Mouse (Mus musculus): Measurements from ENCODE around the gene Vstm5. TPM values are rescaled to one million over a fixed set of nuclear protein-coding genes. Genes with fewer than 3 reads are reported as not detected.
"Not testable (repeated sequence)": the region's sequence is repeated elsewhere in the genome, so short reads cannot be mapped to it uniquely, and the experiment has no call there.

Gene Vstm5
- total RNA-seq, 2 experiments from 2014 or later = 0.23 to 0.35 TPM

DNA sequence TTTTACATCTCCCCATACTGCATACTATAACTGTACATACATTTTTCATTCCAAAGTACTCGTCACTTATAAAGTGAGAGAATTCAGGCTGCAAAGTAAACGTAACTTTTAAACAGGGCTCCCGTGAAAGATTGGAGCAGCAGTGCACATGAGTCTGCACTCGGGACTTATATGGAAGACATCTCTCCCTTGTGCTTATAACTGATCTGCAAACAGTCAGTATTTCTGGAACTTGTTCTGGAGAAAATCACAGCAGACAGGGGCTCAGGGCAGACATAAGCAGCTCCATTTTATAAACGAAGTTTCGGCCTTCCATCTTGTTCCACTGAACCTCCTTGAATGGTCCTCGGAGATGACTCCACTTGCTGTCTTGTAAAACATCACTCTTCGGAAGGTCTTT is 23.1 kb downstream of the Vstm5 start:
- no peak for DNase-seq

DNA sequence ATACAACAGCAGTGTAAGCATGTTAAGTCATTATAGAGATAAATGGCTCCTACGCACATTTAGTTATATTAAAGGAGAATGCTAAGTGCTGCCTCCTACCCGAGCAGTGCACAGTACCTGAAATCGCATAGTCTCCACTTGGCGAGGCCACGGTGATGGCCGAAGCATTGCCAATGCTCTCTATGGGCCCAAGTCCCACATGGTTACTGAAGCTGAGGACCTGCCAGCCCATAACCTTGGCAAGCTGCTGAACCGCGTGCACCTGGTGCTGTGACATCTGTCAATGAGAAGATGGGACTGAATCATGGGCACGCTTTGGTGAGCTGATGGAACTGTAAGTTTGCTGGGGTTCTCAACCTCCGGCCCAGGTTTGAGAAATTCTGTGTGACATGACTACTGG is 24.6 kb downstream of the Vstm5 start:
- DNase-seq = no peak

DNA sequence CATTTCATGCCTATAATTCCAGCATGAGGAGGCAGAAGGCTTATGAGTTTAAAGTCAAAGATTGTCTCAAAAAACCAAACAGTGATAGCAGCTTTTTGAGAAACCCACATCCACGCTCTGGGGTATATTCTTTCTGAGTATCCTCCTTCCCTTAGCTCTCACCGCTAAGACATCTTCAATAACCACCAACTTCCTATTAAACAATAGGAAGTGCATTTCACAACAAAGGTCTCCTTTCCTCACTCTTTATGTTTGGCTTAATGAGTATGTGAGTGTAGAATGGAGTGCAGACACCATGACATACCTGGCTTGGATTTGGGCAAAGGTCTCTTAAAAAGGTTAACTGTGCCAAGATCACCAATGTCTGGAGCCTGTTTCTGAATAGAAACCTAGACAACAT is 35.1 kb downstream of the Vstm5 start:
- DNase-seq = no peak

DNA sequence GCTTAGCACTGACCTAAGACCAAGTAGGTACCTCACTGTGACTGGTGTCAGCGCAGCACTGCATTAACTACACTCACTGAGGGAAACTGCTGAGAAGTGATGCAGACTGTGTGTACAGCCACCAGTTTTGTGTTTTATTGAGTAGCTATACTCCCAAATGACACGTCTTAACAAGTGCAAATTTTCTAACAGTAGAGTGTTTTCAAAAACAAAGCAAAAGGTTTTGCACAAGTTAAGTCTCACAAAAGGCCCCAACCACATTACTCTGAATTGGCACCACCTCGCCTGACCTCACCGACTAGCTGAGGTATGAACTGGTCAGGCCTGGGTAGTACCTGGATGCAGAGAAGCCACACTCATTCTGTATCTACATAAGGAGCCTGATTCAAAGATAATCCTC is 38.0 kb downstream of the Vstm5 start:
- DNase-seq = no peak

DNA sequence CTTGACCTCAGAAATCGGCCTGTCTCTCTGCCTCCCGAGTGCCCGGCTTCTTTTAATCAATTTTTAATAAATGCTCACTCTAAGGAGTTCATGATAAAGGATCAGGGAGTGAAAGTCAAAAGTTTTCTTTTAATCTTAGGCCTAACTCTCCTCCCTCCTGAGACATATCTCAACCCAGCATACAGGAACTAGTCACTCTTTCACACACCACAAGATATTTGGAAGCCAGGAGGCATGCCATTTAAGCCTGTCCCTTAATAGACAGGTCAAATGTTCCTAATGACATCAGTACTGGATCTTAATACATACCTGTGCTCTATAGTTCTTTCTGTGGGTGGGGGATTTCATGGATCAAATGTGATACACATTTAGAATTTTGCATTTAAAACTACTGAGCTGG is 39.5 kb downstream of the Vstm5 start:
- DNase-seq = no peak

DNA sequence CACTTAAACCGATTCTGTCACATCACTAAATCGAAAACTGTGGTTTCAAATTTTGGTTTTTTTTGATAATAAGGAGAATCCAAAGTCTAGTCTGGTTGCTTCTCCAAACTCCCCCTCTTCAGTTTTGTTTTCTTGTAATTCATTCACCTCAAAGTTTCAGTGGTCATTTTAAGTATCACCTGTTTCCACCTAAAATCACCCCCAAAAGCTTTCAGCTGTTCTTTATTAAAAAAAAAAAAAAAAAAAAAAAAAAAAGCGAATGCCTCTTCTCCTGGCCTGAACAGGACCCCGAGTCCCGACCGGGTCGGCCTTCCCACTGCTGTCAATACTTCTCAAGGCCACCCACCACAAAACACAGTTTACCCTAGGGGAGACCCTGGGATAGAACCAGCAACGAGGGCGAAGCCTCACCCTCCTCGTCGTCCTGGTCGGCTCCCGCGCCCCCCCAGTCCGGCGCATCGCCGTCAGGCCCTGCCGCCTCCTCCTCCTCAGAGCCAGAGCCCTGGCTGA is 40.3 kb downstream of the Vstm5 start:
- DNase-seq = no peak

DNA sequence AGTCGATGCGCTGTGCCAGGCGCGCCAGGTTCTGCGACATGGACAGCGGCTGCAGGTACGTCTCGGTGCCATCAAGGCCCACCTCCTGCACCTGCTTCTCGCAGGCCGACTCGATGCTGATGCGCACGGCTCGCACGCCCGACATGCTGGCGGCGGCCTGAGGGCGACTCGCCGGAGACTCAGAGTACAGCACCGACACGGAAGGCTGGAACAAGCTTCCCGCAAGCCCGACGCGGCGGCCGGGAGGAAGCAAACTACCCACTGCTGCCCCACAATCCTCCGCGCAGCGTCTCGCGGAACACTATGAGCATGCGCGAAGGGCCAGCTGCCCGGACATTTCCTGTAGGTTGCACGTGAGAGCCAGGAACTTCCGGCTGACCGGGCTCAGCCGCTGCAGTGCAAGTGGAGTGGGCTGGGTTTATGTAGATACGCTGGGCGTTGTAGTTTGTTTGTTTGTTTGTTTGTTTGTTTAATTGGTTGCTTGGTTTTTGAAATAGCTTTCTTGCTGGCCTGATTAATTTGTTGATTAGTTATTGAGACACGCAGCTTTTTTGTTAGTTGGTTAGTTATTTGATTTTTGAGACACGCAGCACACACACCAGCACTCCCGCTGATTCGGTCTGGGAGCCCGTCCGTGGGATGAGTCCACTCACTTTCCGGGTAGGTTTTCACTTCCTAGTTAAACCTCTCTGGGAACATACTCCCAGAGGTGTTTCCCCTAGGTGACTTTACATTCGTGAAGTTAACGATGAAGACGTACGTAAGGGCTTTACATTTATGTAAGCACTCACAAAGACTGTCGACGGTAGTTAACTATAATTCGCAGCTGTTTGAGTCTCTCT is 41.0 kb downstream of the Vstm5 start, which contains the start of gene Med17:
Gene Med17, minus strand, starts transcription at position 283 of the 842 bp plus-strand sequence.
- peak; percentile 96 for DNase-seq

DNA sequence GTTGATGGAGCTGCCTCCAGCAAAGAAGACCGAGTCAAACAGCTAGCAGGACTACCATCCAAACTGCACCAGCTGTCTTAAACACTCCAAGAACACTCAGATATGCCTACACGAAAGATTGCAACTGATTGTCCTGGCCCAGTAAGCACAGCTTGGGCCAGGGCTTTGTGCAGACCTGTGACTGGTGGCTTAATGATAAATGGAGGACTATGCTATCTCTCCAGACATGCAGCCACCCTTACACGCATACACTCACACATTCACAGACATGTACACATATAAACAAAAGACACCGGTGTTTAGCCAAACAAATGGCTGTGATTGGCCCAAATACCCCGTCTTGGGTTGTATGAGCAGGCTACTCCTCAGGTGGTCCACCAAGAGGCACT is 41.6 kb downstream of the Vstm5 start:
- no peak for DNase-seq

DNA sequence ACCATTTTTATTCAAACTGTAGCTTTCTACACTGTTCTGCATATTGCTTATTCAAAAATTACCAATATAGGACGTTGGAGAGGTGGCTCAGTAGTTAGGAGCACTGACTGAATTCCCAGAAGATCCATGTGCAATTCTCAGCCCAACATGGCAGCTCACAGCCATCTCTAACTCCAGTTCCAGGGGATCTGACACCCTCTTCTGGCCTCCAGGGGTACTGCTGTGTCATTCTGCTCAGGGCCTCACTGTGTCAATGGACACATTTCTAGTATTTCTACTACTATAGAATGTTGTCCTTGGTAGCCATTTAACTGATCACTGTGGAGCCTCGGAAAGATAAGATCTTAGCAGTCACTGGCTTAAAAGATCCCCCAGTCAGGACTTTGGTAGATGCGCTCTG is 46.6 kb downstream of the Vstm5 start:
- DNase-seq = no peak

DNA sequence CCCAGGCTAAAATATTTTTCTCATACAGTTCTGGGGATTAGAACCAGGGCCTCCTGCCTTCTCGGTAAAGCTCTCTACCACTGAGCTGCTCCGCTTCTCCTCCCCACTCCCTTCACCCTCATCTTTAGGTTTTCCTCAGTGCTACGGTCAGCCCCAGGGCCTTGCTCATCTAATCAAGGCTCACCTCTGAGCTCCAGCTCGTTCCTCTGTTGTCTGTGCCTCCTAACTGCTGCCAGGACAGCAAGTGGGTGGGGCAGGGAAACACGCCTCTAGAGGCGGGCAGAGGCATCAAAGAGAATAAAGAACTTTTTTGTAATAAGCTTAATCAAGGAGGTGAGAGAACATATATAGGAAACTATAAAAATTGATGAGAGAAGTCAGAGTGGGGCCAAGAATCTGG is 49.0 kb downstream of the Vstm5 start:
- no peak for DNase-seq

DNA sequence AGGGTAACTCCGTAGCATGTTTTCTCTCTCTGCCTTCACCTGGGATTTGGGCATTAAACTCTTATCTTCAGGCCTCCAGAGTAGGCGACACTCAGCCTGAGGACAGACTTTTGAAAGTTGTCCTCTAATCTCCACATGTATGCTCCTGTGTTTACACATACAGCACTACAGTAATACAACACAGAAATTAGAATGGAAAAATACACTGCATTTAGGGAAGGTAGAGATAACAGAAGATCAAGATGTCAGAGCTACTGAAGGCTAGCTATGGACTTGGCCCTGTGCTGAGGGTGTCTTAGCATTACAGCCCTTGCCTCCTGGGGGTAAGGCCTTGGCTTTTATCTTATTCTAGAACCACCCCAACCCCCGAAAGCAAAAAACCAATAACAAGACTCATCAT is 49.6 kb downstream of the Vstm5 start:
- no peak for DNase-seq

DNA sequence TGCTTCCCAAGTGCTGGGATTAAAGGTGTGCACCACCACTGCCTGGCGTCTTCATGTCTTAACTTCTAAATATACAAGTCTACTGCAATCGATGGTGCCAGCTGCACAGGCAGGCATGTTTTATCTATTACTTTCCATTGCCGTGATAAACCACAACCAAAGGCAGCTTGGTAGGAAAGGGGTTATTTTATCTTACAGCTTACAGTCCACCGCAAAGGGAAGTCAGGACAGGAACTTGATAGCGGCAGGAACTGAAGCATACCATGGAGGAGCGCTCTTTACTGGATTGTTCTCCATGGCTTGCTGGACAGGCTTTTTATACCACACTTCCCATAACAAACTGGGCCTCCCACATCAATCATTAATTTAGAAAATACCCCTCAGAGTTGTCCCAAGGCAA is 50.4 kb downstream of the Vstm5 start:
- DNase-seq = no peak

DNA sequence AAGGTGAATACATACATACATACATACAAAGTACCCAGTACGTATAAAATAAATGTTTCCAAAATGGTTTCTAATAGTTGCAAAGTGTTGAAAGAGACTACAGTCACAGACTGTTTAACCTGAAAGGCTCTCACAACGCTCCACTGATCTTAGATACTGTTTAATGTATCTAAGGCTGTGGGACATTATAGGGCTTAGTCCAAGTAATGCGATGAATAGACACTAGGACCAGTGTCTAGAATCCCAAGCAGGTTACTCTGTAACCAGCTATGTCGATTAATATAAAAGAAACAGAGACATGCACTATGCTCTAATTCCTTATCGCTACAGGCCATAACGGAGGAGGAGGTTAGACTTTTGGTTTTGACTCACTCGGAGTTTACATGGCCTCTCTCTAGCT is 58.3 kb downstream of the Vstm5 start:
- DNase-seq = no peak

DNA sequence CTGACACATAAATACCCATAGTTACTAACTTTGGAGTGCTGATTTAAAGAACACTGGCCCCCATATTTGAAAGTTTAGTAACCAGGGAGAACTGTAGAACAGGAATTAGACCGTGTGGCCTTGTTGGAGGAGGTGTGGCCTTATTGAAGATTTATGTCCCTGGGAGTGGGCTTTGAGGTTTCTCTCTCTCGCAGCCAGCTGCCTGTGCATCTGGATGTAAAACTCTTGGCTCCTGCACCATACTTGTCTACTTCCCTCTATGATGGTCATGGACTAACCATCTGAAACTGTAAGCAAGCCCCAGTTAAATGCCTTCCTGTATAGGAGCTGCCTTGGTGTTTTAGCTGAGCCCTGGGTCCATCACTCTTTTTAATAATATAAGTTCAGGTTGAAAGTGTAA is 59.6 kb downstream of the Vstm5 start:
- DNase-seq = no peak

DNA sequence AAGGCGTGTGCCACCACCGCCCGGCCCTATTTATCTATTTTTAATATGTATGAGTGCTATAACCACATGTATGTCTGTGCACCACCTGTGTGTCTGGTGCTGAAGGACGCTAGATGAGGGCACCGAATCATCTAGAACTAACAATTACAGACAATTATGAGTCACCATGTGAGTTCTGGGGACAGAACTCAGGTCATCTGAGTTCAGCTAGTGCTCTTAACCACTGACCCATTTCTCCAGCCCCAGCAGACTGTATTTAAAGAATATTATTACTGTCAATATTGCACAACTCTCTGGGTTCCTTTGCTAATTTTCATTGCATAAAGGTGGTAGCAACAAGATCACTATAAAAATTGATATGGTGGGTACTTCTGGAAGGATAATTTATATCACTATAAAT is 61.2 kb downstream of the Vstm5 start:
- no peak for DNase-seq

DNA sequence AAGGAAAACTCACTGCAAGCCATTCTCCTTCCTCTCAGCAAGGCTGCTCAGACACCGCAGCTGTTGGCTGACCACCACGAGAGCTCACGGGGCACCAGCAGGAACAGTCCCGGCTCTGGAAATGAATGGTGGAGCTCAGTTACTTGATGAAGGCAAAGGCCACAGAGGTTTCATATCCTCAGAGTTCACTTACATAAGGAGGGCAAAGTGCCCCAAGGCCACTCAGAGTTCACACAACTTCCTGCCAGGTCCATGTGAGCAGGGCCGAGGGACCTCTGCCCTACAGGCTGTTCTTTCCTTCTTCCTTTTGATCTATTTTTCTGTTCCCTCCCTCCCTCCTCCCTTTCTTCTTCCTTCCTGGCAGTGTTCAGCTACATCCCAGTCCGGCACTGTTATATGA is 62.6 kb downstream of the Vstm5 start:
- peak; percentile 43 to 44 for DNase-seq

DNA sequence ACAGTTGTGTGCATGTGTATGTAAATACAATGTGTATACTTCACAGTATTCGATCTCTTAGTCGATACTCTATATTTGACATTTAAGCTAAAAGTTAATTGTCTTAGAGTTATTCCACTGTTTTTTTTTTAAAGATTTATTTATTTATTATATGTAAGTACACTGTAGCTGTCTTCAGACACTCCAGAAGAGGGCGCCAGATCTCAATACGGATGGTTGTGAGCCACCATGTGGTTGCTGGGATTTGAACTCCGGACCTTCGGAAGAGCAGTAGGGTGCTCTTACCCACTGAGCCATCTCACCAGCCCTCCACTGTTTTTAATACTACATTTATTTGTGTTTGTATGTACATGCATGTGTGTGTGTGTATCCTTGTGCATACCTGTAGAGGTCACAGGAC is 63.2 kb downstream of the Vstm5 start:
- not testable (repeated sequence) for DNase-seq

DNA sequence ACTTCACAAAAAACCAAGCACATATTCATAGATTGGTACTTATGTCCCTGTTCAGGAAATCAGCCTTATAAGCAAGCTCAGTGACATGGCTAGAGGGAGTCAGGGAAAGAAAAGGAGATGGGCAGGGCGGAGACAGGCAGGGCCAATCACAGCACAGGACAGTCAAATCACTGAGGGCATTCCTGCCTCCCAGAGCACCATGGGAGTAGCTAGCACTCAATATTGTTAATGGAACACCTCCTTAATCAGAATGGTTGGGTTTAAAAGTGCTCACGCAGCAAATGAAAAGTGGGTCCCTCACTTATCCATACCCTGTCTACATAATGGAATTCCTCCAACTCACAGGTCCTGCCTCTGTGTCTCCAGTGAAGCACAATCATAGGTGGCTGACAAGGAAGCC is 64.0 kb downstream of the Vstm5 start:
- no peak for DNase-seq

DNA sequence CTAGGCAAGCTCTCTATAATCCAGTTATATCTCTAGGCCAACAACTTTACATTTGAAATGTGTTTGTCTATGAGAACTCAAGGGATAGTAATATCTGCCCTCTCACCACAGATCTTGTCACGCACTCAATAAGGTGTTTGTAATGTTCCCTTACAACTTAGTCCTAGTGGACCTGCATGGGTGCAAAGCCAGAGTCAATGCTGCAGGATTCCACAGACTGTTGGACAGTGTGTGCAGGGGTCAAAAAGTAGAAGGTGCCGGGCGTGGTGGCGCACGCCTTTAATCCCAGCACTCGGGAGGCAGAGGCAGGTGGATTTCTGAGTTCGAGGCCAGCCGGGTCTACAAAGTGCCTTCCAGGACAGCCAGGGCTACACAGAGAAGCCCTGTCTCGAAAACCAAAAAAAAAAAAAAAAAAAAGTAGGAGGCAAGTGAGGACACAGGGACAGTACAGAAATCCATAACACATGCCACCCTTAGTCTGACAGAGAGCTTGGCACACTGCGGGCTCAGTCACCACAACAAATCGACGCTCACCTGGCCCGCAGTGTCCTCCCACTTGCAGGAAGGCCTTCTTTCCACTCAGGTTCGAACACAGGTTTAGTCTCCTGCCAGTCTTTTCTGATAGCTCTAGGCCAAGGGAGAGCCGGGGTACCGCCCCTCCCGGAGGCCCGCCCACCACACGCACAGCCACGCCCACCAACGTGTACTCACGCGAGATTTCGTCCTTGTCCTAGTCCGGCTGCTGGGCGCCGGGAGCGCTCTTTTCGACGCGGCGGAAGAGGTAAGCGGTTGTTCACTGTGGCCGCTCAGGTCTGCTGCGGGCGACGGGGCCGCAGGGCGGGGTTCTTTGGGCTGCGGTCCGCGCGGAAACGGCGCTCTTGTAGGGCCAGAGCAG is 66.9 kb downstream of the Vstm5 start, which contains the start of gene Taf1d:
Gene Taf1d, plus strand, starts transcription at position 712 of the 895 bp plus-strand sequence.
- peak; percentile 97 to 100 for DNase-seq

DNA sequence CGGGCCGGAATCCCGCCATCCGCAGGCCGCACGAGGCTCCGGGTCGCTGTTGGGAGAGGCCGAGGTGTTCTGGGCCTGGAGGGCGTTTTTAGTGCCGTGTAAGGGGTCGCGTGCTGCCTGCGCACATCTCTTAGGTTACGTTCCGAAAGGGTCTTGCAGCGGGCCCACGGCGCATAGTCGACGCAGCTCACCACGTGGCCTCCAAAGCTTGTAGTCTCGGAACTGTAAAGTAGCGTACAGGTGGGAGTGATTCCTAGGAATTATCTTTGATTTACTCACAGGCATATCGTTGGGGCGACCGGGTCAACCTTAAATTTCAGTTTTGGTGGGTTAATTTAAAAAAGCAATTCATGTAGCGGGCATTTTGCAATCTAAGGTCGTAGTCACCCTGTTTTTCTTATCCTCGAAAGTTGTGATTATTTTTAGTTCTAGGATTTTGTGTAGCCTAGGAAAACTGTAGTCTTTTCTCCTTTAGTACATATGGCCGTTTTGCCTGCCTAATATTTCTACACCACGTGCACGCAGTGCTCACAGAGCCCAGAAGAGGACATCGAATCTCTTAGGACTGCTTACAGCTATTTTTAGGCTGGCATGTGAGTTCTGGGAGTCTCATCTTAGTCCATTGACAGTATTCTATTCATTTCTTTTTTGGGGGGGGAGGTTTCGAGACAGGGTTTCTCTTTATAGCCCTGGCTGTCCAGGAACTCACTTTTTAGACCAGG is 67.7 kb downstream of the Vstm5 start, which contains the start of gene 4931406C07Rik:
Gene 4931406C07Rik, minus strand, starts transcription at position 51 of the 722 bp plus-strand sequence.
- DNase-seq = peak in 1 of 2 experiments; percentile 29

DNA sequence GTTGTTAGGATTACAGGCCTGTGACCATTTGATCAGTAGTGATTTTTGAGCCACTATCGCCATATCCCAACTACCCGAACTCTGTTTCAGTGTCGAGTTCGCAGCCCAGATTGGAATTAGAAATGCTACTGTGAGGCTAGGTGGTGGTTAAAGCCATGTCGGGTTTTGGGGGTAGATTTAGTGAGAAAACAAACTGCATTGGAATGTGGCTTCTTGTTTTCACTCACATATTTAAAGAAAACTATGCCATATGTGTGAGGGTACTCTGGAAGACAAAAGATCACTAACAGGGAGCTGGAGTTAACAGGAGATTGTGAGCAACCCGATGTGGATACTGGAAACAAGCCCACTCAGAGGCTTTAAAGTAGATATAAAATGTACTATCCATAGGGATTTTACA is 68.4 kb downstream of the Vstm5 start:
- peak in 1 of 2 experiments; percentile 13 for DNase-seq

DNA sequence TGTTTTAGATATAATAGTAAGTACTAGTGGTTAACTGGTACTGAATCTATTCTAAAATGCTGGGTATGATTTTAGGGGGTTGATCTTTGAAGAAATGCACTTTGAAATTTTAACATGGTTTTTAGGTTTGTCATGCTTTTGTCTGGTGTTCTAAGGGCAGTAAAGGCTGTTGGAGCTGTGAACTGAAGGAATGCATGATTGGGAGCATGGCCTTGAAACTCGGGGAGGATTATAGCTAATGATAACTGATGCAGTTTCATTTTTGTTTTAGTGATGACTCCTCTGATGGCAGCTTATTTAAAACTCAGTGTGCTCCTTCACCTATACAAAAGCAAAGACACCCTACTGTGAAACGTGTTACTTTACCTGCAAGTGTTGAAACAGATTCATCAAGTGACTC is 69.4 kb downstream of the Vstm5 start:
- DNase-seq = no peak

Measured in heart, adult 18-20 months (tissue).